In genomic region chr19:57373276-57373811, GRCm38 (mm10) we compare ENCODE assay signal across 22 mouse cellular contexts. TPM values are rescaled to one million over a fixed set of nuclear protein-coding genes. Genes with fewer than 3 reads are reported as not detected.
A peak's percentile ranks its signal among the peaks of the same experiment; 100 is the strongest.
DNase-seq lines count a peak whose midpoint lies in the region; ATAC-seq and TF ChIP-seq lines count a peak whose summit lies in the region.
"Had no signal": no experiment of that assay in that cellular context is flagged by ENCODE, and none has a peak within 500 bp of the region (broad histone marks: within the 10 kb centered on the region; RNA-seq: fewer than 3 reads in every experiment).

No protein-coding gene starts in this region.

- no peaks in the 10 kb centered on the region for H3K27me3 ChIP-seq in limb, embryonic 12.5 days
- H3K27me3 ChIP-seq in limb, embryonic 10.5 days (ENCODE audit: low read depth, poor library complexity, severe bottlenecking) = no peaks in the 10 kb centered on the region
- H3K27me3 ChIP-seq in embryonic facial prominence, embryonic 11.5 days (ENCODE audit: control insufficient read depth, insufficient read depth, low read length) = no peaks in the 10 kb centered on the region
- H3K27me3 ChIP-seq: forebrain, embryonic 13.5 days; heart, embryonic 15.5 days; kidney, embryonic 15.5 days; liver, embryonic 15.5 days; Patski had no signal

- no peak overlapping the region for H3K4me3 ChIP-seq in gastrocnemius, adult 2 months
- H3K4me3 ChIP-seq in limb, embryonic 12.5 days (replicated peaks) = no peak overlapping the region
- no peak overlapping the region for H3K4me3 ChIP-seq in limb, embryonic 10.5 days
- H3K4me3 ChIP-seq in embryonic facial prominence, embryonic 11.5 days (ENCODE audit: low read depth, low read length) = no peak overlapping the region
- H3K4me3 ChIP-seq: forebrain, embryonic 13.5 days; heart, embryonic 15.5 days; kidney, embryonic 15.5 days; liver, embryonic 15.5 days had no signal

- TF ChIP-seq CTCF in gastrocnemius, adult 2 months (IDR thresholded peaks at IDR 0.05) = no peak

- DNase-seq in gastrocnemius, adult 2 months = peak; percentile 37
- no peak for DNase-seq in gastrocnemius, postnatal 14 days
- no peak for DNase-seq in limb, embryonic 10.5 days (ENCODE audit: low spot score)
- peak; percentile 73 for DNase-seq in embryonic facial prominence, embryonic 11.5 days (ENCODE audit: low spot score)
- peak; percentile 69 for DNase-seq in telencephalon, adult 2 months (ENCODE audit: low read depth, low spot score)
- no peak for DNase-seq in cerebellum, adult 11-12 months
- DNase-seq: adrenal gland, postnatal 14 days; cerebellum, adult 2 months; cerebellum, postnatal 36 days; kidney, adult 18-20 months; kidney, postnatal 4 days; lung, embryonic 14.5 days; lung, postnatal 14 days; midbrain, embryonic 14.5 days had no signal

- peaks cover 98% of the 10 kb centered on the region for H3K36me3 ChIP-seq in limb, embryonic 12.5 days
- peaks cover 99% of the 10 kb centered on the region for H3K36me3 ChIP-seq in limb, embryonic 10.5 days
- H3K36me3 ChIP-seq in embryonic facial prominence, embryonic 11.5 days (replicated peaks; ENCODE audit: control insufficient read depth, insufficient read depth, low read depth, low read length) = peaks cover 7% of the 10 kb centered on the region

- H3K4me1 ChIP-seq in limb, embryonic 12.5 days (replicated peaks) = no peaks in the 10 kb centered on the region
- no peaks in the 10 kb centered on the region for H3K4me1 ChIP-seq in limb, embryonic 10.5 days
- H3K4me1 ChIP-seq in embryonic facial prominence, embryonic 11.5 days (ENCODE audit: control insufficient read depth, insufficient read depth, low read length) = no peaks in the 10 kb centered on the region
- H3K4me1 ChIP-seq: forebrain, embryonic 13.5 days had no signal

- intact Hi-C loops in gastrocnemius, adult 2 months (cut with DNase I) = no loop called here
- intact Hi-C loops in gastrocnemius, postnatal 14 days (cut with DNase I; ENCODE audit: low total_unique reads) = no loop called here

- 72% methylated on average over 8 of the region's 8 CpGs for WGBS in limb, embryonic 12.5 days
- 90% methylated on average over 8 of the region's 8 CpGs for WGBS in limb, embryonic 10.5 days
- 37% methylated on average over 8 of the region's 8 CpGs for WGBS in embryonic facial prominence, embryonic 11.5 days

- H3K4me2 ChIP-seq in limb, embryonic 12.5 days = no peak overlapping the region
- H3K4me2 ChIP-seq in embryonic facial prominence, embryonic 11.5 days (ENCODE audit: low read depth, low read length) = no peak overlapping the region
- H3K4me2 ChIP-seq: forebrain, embryonic 13.5 days; heart, embryonic 15.5 days; kidney, embryonic 15.5 days; liver, embryonic 15.5 days; lung, embryonic 14.5 days had no signal

- no peaks in the 10 kb centered on the region for H3K9me3 ChIP-seq in limb, embryonic 12.5 days
- H3K9me3 ChIP-seq in limb, embryonic 10.5 days (replicated peaks) = no peaks in the 10 kb centered on the region
- H3K9me3 ChIP-seq in embryonic facial prominence, embryonic 11.5 days (replicated peaks; ENCODE audit: control insufficient read depth, low read length) = no peaks in the 10 kb centered on the region
- H3K9me3 ChIP-seq: forebrain, embryonic 13.5 days; heart, embryonic 15.5 days; kidney, embryonic 15.5 days; liver, embryonic 15.5 days had no signal

- H3K9ac ChIP-seq in limb, embryonic 12.5 days (replicated peaks) = no peak overlapping the region
- H3K9ac ChIP-seq in embryonic facial prominence, embryonic 11.5 days (replicated peaks; ENCODE audit: low read length) = no peak overlapping the region
- H3K9ac ChIP-seq: forebrain, embryonic 13.5 days; heart, embryonic 15.5 days; kidney, embryonic 15.5 days; liver, embryonic 15.5 days; lung, embryonic 14.5 days had no signal

- ATAC-seq in limb, embryonic 12.5 days (ENCODE audit: insufficient number of reproducible peaks, insufficient read depth, low FRiP score, low TSS enrichment, low read depth) = no peak
- peak; percentile 54; the same call in 1 of the 2 replicates for ATAC-seq in embryonic facial prominence, embryonic 11.5 days (replicated peaks; ENCODE audit: insufficient number of reproducible peaks, low FRiP score, low TSS enrichment, low read depth)
- ATAC-seq: forebrain, embryonic 13.5 days; hindbrain, embryonic 16.5 days; Patski had no signal

- H3K27ac ChIP-seq in gastrocnemius, adult 2 months = no peak overlapping the region
- 0 out of 2 replicates have a peak overlapping the region, but pooled peaks have one; percentile 4 for H3K27ac ChIP-seq in limb, embryonic 12.5 days
- H3K27ac ChIP-seq in limb, embryonic 10.5 days = no peak overlapping the region
- H3K27ac ChIP-seq in embryonic facial prominence, embryonic 11.5 days (replicated peaks; ENCODE audit: low read depth, low read length) = no peak overlapping the region
- H3K27ac ChIP-seq: forebrain, embryonic 13.5 days; liver, embryonic 15.5 days had no signal

RNA-seq across cellular contexts. Expression of gene Fam160b1, which starts 12.9 kb away (rescaled TPM):
- total RNA-seq in gastrocnemius, adult 2 months (2021) = 10 to 100 TPM; 12.0 to 17.4 TPM
- total RNA-seq in gastrocnemius, postnatal 14 days (2021) = 1 to 10 TPM; 8.1 to 8.6 TPM
- polyA plus RNA-seq in limb, embryonic 12.5 days (2016; fragmentation: Nextera tagmentation; extraction: Ambion mirVana) = 17.6 and 18.1 TPM in 2 replicates
- 12.2 and 13.2 TPM in 2 replicates for polyA plus RNA-seq in limb, embryonic 10.5 days (2016; fragmentation: Nextera tagmentation; extraction: Ambion mirVana)
- polyA plus RNA-seq in embryonic facial prominence, embryonic 11.5 days (2014; fragmentation: Nextera tagmentation; extraction: Ambion mirVana) = 14.9 and 16.4 TPM in 2 replicates

RNA-seq across cellular contexts. Expression of gene Ablim1, which starts 58.6 kb away (rescaled TPM):
- total RNA-seq in gastrocnemius, adult 2 months (2021) = 10 to 100 TPM; 38.5 to 56.1 TPM
- 10 to 100 TPM; 50.6 to 57.8 TPM for total RNA-seq in gastrocnemius, postnatal 14 days (2021)
- polyA plus RNA-seq in limb, embryonic 12.5 days (2016; fragmentation: Nextera tagmentation; extraction: Ambion mirVana) = 22.1 and 26.1 TPM in 2 replicates
- polyA plus RNA-seq in limb, embryonic 10.5 days (2016; fragmentation: Nextera tagmentation; extraction: Ambion mirVana) = 13.3 and 16.4 TPM in 2 replicates
- polyA plus RNA-seq in embryonic facial prominence, embryonic 11.5 days (2014; fragmentation: Nextera tagmentation; extraction: Ambion mirVana) = 22.8 and 24.2 TPM in 2 replicates
- total RNA-seq: MEL had no signal

Comparison
In these comparisons a context has a peak if more than half of its experiments do, and no peak if none do; other contexts are left out.
1. DNase-seq: peak in gastrocnemius, adult 2 months (single experiment), embryonic facial prominence, embryonic 11.5 days (single experiment) and telencephalon, adult 2 months (single experiment); none in gastrocnemius, postnatal 14 days (single experiment), limb, embryonic 10.5 days (single experiment) and cerebellum, adult 11-12 months (single experiment).